Mouse (Mus musculus) spleen, postnatal 14 days (tissue): Measurements from ENCODE around the gene Ccnj.

Source experiments
- DNase-seq, 2 experiments: peaks; one replicate each; pipeline ENCODE4 v3.0.0; 2021 to 2022; ENCODE audit warnings: low spot score in 2 of 2

Gene Ccnj

GRCm38 (mm10) chr19:40844731-40845130 lies 13.7 kb downstream of the Ccnj start:
- DNase-seq: no peak

- no peak for DNase-seq
Observed at GRCm38 (mm10) chr19:40849391-40849790, 18.3 kb downstream of the Ccnj start.

- no peak for DNase-seq
Observed at GRCm38 (mm10) chr19:40859555-40859954, 28.5 kb downstream of the Ccnj start.

GRCm38 (mm10) chr19:40868284-40868683 lies 37.2 kb downstream of the Ccnj start:
- no peak for DNase-seq

GRCm38 (mm10) chr19:40869425-40870105 lies 38.5 kb downstream of the Ccnj start:
- DNase-seq: no peak

- DNase-seq: peak; percentile 64 to 82
Observed at GRCm38 (mm10) chr19:40872955-40873665, 42.0 kb downstream of the Ccnj start.

- no peak for DNase-seq
Observed at GRCm38 (mm10) chr19:40881700-40882099, 50.6 kb downstream of the Ccnj start.

- DNase-seq: no peak
Observed at GRCm38 (mm10) chr19:40888887-40889286, 57.8 kb downstream of the Ccnj start.

- DNase-seq: no peak
Observed at GRCm38 (mm10) chr19:40894071-40894506, 63.0 kb downstream of the Ccnj start.

- DNase-seq: peak; percentile 65 to 72
Observed at GRCm38 (mm10) chr19:40894519-40895392, 63.7 kb downstream of the Ccnj start, which contains the start of gene Zfp518a. Zfp518a (plus strand) TSS chr19:40894705.

GRCm38 (mm10) chr19:40895393-40895703 lies 64.3 kb downstream of the Ccnj start:
- DNase-seq: no peak
